Mouse (Mus musculus) right cerebral cortex, adult 2 months (tissue): ENCODE measurements around the gene Cyp27a1.

ENCODE experiments used
- DNase-seq, 2 experiments: peaks; one replicate each; pipeline ENCODE4 v3.0.0; 2021 to 2022; ENCODE audit warnings: low spot score in 2 of 2

The Cyp27a1 gene

DNA sequence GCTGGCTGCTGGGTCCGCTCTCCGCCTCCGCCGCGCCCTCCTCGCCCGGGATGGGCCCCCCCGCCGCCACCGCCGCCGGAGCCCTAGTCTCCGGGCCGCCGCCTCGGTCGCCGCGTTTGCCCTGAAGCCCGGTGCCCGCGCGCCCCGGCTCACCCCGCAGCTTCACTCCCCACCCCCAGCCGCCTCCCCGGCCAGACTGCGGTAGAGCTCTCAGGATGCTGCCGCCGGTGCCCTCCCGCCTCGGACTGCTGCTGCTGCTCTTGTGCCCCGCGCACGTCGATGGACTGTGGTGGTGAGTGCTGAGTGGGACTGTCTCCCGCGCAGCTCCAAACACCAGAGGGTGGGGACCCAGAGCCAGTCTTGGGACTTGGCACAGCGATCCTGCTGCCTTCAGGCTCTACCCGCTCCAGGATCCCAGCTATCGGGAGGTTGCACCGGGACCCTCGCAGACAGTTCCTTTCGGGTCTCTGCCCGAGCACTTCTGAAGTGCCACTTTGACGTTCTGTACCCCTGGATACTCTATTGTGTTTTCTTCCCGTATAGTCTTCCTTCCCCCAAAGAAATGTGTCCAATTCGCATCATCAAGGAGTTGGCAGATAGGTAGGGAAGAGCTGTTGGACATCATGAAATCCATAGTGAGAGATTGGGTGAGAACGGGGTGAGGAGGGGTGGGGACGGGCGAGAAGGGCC lies 58.7 kb downstream of the Cyp27a1 start:
- DNase-seq, result no peak

DNA sequence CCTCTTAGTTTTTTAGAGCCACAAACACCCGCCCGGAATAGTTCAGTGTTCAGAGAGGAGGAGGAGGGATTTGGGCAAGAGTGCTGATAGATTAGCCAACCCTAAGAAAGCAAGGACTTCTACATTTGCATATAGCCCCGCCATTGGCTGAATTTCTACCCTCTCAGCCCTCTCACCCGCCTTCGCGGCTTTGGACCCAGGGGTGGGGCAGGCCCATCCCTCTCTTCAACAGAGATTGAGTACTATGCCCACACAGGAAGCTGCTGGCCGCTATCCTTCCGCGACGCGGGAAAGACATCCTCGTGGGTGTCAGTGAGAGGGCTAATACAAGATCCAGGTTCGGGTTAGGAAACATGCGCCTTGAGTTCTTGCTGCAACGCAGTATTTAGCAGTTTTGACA lies 59.8 kb downstream of the Cyp27a1 start:
- peak in 1 of 2 experiments; percentile 58 for DNase-seq

DNA sequence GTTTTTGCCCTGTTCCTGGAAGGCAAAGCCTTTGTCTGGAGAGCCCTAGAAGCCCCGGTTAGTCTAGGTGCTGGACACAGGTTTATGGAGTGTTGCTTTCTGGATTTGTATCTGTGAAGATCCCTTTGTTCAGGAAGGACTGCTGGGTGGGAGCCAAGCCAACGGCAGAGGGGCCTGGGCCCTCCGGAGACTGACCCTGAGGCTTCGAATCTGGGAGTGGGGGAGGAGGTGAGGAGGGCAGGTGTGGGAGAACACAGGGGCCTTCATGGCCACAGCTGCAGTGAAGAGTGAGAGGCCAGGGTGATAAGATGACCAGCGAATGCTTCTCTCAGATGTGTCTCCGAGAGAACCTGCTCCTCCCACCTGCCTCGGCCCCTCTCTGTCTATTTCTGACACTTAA lies 60.7 kb downstream of the Cyp27a1 start:
- DNase-seq, result no peak

DNA sequence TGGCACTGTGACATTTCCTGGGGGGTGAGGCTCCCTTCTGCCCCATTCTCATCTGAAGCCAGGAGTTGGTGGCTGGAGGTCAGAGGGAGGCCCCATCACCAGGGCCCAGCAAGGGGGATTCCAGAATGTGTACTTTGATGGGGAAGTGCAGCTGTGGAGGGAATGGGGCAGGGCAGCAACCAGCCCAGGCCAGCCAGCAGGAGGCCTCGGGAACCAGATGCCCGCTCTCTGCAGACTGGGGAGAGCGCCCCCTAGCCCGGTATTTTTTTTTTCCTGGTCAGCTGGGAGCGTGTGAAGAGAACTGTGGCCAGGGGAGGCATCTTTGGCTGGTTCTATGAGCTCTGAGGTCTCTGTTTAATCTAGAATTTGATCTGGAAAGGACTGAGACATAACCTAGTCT lies 62.4 kb downstream of the Cyp27a1 start:
- DNase-seq, result no peak

DNA sequence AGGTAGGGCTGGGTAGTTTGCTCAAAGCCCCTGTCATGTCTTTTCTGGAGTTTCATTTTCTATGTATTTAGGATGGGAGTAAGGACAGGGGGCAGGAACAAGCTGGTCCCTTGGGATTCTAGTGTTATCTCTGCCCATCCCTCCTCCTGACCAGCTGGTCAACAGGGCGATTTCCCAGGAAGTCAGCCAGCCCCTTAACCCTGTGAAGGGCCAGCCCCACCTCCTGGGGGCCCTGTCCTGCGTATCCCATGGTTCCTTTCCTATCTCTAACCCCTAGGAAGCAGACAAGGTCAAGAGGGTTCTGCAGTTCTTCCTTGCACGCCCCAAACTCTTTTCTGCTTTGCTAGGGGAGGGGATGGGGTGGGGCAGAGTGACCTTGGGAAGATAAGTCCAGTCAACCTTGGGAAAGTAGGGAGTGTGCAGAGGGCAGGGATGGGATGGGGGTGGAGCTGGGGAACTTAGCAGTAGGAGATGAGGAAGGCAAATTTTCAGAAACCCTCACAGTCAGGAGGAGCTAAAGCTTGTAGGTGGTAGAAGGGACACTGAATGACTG lies 65.6 kb downstream of the Cyp27a1 start:
- DNase-seq, result no peak

DNA sequence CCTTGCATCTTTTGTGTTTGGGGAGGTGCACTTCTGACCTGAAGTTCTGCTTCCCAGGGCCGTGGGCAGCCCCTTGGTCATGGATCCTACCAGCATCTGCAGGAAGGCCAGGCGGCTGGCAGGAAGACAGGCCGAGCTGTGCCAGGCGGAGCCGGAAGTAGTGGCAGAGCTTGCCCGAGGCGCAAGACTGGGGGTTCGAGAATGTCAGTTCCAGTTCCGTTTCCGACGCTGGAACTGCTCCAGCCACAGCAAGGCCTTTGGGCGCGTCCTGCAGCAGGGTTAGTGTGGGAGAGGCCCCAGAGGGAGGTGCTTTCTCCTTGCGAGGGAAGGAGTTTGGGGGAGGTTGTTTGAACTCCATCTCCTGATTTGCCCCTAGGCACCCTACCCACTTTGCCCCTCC lies 68.7 kb downstream of the Cyp27a1 start:
- DNase-seq, result no peak

DNA sequence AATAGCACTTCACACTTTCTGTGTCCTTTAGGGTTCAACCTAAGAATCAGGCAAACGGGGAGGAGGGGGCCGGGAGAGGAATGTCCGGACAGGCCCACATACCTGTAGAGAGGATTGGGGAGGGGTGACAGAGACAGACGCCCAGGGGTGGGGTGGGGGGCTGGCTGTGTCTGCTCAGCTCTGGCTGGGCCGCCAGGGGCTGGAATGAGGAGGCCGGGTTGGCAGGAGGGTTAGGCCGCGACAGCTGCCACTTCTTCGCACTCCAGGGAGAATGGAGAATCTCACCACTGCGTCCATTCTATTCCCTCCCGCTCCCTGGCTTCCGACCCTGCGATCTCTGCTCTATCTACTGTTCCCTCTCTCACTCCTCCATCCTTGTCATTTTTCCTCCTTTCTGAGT lies 70.2 kb downstream of the Cyp27a1 start:
- DNase-seq, result no peak

DNA sequence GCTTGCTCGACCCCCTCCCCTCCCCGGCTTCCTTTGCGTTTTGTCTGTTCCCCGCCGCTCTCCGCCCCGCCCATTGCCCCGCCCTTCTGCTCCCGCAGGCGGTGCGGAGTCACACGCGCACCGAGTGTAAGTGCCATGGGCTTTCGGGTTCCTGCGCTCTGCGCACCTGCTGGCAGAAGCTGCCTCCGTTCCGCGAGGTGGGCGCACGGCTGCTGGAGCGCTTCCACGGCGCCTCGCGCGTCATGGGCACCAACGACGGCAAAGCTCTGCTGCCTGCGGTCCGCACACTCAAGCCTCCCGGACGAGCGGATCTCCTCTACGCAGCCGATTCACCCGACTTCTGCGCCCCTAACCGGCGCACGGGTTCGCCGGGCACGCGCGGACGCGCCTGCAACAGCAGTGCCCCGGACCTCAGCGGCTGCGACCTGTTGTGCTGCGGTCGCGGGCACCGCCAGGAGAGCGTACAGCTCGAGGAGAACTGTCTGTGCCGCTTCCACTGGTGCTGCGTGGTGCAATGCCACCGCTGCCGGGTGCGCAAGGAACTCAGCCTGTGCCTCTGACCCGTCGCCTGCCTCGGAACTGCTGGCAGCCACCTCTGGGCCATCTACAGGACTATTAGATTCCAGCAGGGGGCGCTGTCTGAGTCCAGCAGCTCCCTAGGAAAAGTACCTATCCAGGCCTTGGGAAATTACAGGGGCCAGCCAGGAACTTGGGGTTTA lies 70.8 kb downstream of the Cyp27a1 start:
- DNase-seq, result peak in 1 of 2 experiments; percentile 41
